Mouse (Mus musculus) spleen, adult 2 months (tissue): Measurements from ENCODE around the gene Slfn3.
"Not testable (repeated sequence)": the region's sequence is repeated elsewhere in the genome, so short reads cannot be mapped to it uniquely, and the experiment has no call there.

ENCODE experiments used
- CTCF ChIP-seq: fragments of 200-500 bp; IDR thresholded peaks from 2 replicates; pipeline ENCODE4 v1.5.1; 2011; ENCODE audit warnings: mild to moderate bottlenecking, inconsistent platforms; ENCODE audit not compliant: insufficient read depth, insufficient read length, insufficient replicate concordance; ENCODE audit errors: extremely low read depth
- POLR2A ChIP-seq: fragments of 200-500 bp; IDR thresholded peaks from 2 replicates; pipeline ENCODE4 v1.6.1; 2011; ENCODE audit warnings: low read depth, low read length, inconsistent platforms

DNA sequence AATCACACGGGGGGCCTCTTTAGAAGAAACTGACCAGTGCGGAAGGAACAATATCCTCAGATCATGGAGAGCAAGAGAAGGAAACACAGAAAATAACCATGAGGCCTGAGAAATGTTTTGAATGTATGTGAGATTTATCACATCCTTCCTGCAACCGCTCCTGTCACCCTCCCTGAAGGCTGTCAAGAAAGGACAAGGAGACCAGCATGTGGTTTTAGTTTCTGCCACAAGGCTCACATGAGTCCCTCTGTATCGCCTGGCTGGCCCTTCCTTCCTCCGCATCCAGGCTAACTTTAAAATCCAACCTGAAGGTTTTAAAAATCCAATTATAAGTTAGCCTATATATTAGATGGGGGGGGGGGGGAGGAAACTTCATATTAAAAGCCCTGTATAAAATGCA is 32.7 kb downstream of the Slfn3 start:
- not testable (repeated sequence) for TF ChIP-seq POLR2A, CTCF
